Mouse (Mus musculus) thymus, postnatal 25 days (tissue): ENCODE measurements around the gene Actn3.

Source experiments
- DNase-seq: peaks from one replicate; pipeline ENCODE4 v3.0.0; 2022

Gene Actn3

DNA sequence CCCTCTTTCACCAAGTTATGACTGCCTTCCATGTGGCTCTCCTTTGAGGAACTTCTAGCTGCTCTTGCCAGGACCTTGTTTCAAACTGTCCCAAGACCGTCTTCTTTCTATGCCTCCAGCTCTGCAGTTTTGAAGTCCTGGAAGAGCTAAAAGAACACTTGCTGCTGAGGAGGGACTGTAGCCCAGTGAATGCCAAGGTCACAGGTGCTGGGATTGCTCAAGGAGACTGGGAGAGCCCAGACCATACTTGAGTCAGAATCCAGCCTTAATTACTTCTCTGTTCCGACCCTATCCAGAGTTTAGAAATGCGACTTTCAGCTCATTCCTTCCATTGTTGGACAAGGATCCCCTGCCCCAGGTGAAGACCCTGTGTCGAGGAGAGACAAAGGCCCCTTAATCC is 21.8 kb downstream of the Actn3 start:
- no peak for DNase-seq

DNA sequence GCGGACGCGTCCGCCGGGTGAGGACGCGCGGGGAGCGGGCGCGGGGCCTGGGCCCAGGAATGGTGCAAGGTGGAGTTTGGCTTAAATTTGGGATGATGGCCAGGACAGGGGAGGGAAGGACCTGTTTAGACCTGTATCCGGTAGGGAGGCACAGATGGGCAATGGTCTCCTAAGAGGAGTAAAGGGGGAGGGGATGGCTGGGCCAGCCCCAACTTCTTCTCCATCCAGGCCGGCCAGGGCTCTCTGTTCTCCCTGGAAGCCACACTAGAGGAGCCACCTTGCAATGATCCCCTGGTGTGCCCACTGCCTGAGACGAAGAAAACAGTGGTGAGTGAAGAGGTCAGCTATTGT is 22.3 kb downstream of the Actn3 start:
- no peak for DNase-seq

DNA sequence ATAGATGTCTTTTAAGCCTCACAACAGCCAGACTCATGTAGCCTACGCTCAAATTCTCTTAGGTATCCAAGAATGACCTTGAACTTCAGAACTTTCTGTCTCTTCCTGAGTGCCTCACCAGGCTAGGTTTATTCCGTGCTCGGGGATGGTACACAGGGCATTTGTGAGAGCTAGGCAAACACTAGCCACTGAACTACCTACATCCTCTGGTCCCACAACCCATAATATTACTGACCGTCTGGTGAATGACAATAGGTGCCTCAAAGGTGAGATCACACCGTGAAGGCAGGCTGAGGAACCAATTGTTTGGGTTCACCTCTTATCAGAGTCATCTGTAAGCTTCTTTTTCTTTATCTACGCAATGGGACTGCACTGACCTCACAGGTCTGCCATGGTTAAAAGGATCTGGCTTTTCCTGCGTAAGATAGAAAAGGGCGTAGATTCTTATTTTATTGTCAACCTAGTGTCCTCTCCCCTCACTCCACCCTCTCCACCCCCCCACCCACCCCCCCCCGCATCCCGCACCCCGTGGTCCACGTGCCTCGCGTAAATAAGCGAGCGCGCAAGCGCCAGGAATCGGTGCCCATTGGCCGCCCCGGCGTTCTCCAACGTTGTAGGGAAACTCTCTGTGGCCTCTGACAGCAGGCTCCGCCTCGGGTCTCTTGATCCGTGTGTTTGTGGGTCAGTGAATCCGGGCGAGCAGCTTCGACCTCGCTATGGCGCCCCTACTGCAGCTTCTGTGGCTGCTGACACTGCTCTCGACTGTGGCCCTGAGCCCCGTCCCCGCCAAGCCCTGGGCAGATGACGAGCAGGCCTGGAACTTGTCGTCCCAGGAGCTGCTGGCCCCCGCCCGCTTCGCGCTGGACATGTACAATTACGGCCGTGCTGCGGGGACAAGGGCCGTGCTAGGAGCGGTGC is 22.9 kb downstream of the Actn3 start, which contains the start of gene Ctsf:
Gene Ctsf, plus strand, starts transcription at position 579 of the 918 bp plus-strand sequence.
- no peak for DNase-seq

- DNase-seq = no peak
These were observed 27.4 kb downstream of the Actn3 start for GRCm38 (mm10) chr19:4850281-4850680.

DNA sequence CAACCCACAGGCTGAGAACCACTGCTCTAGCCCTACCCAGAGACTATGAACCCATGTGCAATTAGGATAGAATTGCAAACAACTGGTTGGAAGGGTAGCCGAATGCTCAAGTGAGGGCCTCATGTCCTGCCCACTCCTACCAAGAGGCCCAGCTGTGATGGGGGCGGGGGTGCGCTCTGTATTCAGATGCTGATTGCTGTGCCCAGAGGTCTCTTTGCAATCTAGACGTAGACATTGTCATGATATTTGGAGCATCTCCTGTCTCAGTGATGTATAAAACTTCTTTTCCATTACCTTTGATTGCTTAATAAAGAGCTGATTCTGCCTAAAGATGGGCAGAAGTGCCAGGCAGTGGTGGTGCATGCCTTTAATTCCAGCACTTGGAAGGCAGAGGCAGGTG is 27.9 kb downstream of the Actn3 start:
- DNase-seq = no peak

- peak; percentile 33 for DNase-seq
These were observed 30.2 kb downstream of the Actn3 start for GRCm38 (mm10) chr19:4847490-4847889.

DNA sequence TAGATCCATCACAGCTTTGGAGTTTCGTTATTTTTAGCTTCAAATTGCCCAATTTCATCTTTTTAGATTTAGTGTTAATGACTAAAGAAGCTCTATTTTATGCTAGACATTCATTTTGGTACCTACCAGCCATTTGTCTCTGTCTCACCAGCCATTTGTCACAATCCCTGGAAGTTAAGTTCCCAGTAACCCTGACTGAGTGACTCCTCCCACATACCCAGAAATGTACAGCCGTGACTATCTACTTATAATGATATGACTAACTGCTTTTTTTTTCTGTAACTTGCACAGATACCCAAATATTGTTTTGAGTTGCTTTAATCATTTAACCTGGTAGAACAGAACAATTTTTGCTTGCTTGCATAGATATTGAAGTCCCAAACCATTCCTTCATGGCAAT is 31.9 kb downstream of the Actn3 start:
- DNase-seq = no peak

DNA sequence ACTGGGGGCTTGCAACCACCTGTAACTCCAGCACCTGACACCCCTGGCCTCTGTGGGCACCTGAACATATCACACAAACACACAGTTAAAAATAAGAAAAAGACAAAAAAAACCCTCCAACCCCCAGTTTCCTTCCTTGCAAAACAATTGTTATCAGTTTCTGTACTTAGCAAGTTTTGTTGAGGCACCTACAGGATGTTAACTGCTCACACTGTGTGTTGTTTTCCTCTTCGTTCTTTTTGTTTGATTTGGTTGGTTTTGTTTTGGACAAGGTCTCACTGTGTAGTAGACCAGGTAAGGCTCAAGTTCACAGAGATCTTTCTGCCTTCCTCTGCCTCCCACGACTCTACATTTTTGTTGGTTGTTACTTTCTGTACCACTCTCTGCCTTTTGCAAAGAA is 35.1 kb downstream of the Actn3 start:
- no peak for DNase-seq

DNA sequence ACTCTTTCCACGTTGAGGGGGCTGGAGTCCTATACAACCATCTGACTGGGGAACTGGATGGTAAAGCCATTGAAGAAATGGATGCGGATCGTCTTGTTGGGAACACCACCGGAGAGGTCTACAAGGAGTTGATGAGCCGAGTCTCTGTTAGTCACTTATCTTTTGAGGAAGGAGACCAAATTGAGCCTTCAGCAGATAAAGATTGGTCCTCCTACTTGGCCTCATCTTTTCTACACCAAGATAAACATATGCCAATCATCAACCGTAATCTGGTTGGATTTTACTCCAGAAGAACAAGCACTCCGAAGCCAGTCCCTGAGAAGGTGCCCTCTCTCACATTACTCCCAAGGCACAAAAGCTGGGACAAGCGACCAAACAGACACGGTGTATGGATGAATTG is 36.9 kb downstream of the Actn3 start:
- no peak for DNase-seq

- peak; percentile 94 for DNase-seq
These were observed 38.6 kb downstream of the Actn3 start, which contains the start of the genes Ccs and Ccdc87 for GRCm38 (mm10) chr19:4839149-4839548. Gene Ccs, minus strand, starts transcription at chr19:4839332. Gene Ccdc87, plus strand, starts transcription at chr19:4839366.

GRCm38 (mm10) chr19:4838526-4839140 is 39.1 kb downstream of the Actn3 start:
- DNase-seq = no peak

- DNase-seq = no peak
These were observed 40.7 kb downstream of the Actn3 start for GRCm38 (mm10) chr19:4837049-4837448.

DNA sequence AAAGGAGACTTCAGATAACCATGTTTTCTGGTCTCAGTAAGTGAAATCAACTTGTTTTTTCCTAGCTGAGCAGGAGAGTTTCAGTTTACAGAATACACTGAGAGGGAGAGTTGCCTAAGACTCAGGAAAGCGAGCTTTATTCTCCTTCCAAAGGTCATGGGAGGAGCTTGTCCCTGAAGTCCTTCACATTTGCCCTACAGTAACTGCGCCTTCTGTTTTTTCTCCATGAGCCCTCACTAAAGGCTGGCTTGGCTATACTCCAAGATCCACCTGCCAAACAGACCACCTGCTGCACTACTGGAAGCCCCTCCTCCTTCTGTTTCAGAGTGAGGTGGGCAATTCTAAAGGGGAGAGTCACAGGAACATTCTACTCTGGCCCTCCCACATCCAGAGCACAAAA is 41.6 kb downstream of the Actn3 start:
- no peak for DNase-seq

DNA sequence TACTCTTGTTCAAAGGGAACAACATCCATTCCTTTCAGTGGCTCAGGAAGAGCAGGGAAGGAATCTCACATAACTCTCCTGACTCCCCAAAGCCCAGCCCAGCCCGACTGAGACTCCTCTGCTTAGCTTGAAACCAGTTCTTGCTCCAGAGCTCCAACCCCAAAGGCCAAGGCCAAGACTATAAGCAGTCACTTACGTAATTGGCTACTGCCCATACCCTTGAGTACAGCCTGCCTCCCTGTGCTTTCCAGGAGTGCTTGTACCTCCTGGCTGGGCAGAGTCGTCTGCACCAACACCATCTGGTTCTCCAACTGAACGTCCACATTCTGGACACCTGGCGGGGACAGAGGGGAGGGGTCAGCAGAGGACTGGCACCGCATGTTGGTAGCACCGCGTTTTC is 43.7 kb downstream of the Actn3 start:
- no peak for DNase-seq

- no peak for DNase-seq
These were observed 48.6 kb downstream of the Actn3 start for GRCm38 (mm10) chr19:4829156-4829555.

DNA sequence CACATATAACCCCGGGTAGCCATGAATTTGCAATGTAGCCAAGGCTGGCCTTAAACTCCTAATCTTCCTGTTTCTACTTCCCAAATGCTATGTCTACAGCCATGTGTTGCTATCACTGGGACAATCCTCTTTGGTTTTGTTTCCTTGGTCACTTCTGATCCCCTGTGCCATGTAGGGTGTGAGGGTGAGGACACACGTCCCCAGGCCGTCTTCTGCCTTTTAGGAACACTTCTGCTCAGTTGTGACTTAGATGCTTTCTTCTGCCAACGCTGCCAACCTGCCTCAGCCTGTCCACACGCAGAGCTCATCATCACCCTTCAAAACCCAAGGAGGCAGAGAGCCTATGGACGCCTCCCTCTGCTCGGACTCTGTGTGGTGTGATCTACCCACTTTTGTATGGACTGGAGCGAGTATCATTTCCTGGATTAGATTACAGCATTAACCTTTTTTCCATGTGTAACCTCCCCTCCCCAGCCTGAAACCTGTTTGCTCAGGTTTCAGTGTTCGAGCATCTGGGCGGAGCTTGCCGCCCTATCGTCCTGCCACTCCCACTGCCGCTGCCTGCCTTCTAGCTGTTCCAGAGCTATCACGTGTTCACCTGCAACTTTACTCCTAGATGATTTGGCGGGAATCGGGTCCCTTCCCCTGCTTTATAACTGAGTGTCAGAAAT is 49.1 kb downstream of the Actn3 start:
- no peak for DNase-seq

DNA sequence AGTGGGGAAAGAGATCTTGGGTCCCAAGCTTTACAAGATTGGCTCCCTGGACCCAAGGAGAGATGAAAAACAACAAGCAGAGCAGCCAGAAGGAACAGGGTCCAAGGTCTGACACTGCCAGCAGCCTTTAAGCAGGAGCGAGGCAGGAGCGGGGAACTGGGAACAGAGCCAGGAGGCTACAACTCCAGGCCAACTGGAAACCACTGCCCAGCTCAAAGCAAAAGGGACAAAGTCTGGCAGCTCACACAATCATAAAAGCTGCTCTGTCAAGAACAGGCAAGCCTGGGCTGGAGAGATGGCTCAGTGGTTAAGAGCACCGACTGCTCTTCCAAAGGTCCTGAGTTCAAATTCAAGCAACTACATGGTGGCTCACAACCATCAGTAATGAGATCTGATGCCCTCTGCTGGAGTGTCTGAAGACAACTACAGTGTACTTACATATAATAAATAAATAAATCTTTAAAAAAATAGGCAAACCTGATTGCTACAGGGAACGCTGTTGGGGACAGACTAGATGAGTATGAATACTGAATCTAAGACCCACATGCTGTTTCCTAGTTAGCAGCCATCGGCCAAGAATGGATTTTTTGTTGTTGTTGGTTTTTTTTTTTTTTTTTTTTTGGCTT is 56.9 kb downstream of the Actn3 start:
- no peak for DNase-seq

GRCm38 (mm10) chr19:4817182-4817835 is 60.4 kb downstream of the Actn3 start:
- no peak for DNase-seq

DNA sequence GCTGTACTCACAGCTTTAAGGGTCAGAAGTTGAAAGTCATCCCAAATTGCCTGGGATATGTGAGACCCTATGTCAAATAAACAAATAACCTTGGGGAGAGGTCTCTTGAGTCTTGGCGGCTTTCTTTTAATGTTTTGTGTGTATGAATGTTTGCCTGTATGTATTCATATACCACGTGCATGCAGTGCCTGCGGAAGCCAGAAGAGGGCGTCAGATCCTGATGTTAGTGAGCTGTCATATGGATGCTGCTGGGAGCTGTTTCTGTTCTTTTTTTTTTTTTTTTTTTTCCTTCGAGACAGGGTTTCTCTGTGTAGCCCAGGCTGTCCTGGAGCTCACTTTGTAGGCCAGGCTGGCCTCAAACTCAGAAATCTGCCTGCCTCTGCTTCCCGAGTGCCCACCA is 64.7 kb downstream of the Actn3 start:
- peak; percentile 29 for DNase-seq

DNA sequence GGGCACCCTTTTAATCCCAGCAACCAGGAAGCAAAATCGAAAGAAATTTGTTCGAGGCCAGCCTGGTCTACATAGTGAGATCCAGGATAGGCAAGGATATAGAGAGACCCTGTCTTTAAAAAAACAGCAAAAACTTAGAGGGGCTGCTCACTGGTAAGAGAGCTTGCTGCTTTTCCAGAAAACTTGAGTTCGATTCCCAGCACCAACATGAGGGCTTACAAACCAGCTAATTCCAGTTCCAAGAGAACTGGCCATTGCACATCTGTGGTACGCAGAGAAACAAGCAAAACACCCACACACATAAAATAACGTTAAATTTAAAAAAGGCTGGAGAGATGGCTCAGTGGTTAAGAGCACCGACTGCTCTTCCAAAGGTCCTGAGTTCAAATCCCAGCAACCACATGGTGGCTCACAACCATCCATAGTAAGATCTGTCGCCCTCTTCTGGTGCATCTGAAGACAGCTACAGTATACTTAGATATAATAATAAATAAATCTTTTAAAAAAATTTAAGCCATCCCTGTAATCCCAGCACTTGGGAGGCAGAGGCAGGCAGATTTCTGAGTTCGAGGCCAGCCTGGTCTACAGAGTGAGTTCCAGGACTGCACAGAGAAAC is 65.3 kb downstream of the Actn3 start:
- peak; percentile 12 for DNase-seq

DNA sequence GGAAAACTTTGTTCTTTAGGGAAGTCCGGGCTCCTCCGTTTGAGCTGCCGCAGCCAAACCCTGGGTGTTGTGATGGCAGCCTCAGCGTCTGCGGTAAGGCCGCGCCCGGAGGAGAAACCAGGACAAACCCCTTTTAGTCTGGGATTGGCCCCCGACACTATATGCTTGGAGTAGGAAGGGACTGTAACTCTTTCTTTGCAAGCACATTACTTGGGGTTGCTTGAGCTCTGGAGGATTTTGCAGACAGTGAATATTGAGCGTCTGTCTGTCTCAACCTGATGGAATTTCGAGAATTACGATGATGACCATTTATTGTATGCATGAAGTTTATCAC is 65.8 kb downstream of the Actn3 start:
- no peak for DNase-seq
